Mouse (Mus musculus): ENCODE measurements around the gene Tmem255b. TPM values are rescaled to one million over a fixed set of nuclear protein-coding genes. Genes with fewer than 3 reads are reported as not detected.

Gene Tmem255b
- polyA plus RNA-seq (2015; fragmentation: Nextera tagmentation; extraction: Ambion mirVana) = not detected in 2 replicates

- no peak for ATAC-seq
- H3K27ac ChIP-seq = no peak within 1 kb of the TSS
- H3K9ac ChIP-seq (replicated peaks) = peak within 1 kb of the TSS; percentile 12; the same call in 1 of the 2 replicates
- 17% methylated on average over 10 of the region's 10 CpGs for WGBS
- no peak within 1 kb of the TSS for H3K4me3 ChIP-seq (replicated peaks)
- peak within 1 kb of the TSS; percentile 25; the same call in 1 of the 2 replicates for H3K4me2 ChIP-seq (replicated peaks)
- H3K36me3 ChIP-seq = no peaks in the 10 kb centered on the region
- H3K27me3 ChIP-seq = peaks cover 35% of the 10 kb centered on the region
- no peaks in the 10 kb centered on the region for H3K9me3 ChIP-seq
- peaks cover 10% of the 10 kb centered on the region for H3K4me1 ChIP-seq (replicated peaks)
These were observed at the start of gene Tmem255b for GRCm38 (mm10) chr8:13434889-13435288. Gene Tmem255b, plus strand, starts transcription at chr8:13435189.

DNA sequence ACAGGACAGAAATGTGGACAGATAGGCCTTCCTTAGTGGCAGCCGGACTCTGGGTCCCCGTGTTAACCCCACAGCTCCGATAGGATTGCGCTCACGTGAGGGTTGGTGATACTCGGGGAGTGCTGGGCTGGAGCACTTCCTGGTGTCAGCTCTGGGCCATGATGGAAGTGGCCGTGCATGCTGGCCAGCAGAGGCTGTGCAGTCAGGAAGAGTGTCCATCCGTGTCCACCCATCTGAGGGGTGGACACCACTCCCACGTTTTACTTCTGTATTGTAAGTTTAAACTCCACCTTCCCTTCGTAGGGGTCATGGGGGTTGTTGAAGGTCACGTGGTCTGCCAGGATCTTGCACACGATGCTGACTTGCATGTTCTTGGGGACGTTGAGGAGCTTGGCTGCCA is 48.6 kb upstream of the Tmem255b start:
- Histone ChIP-seq H3K9me3 (no peaks in the 10 kb centered on the region), H3K4me2 (replicated peaks) (no peak overlapping the region), H3K27me3 (no peaks in the 10 kb centered on the region), H3K27ac (no peak overlapping the region), H3K4me3 (replicated peaks) (no peak overlapping the region), H3K4me1 (replicated peaks) (no peaks in the 10 kb centered on the region), H3K36me3 (peaks cover 1% of the 10 kb centered on the region; the same call in 1 of the 2 replicates), H3K9ac (replicated peaks) (no peak overlapping the region)
- ATAC-seq = no peak
- WGBS = 79% methylated on average over 13 of the region's 13 CpGs

DNA sequence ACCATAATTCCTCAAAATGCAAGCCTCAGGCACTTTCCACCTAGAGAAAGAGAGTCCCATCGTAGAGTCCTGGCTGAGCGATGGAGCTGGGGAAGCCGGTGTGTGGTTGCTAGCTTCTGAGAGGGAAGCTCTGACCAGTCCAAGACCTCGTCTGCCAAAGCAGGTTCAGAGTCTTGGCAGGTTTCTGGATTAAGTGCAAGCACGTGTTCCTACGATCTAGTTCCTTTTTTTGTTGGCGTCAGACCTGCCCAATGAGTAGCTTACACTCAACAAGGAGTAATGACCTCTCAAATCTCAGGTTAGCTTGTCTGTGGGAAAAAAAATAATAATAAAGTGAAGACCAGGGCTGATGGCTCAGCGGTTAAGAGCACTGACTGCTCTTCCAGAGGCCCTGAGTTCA is 47.3 kb upstream of the Tmem255b start:
- no peak for ATAC-seq
- Histone ChIP-seq H3K27ac (no peak overlapping the region), H3K4me1 (replicated peaks) (no peaks in the 10 kb centered on the region), H3K4me3 (replicated peaks) (no peak overlapping the region), H3K9ac (replicated peaks) (no peak overlapping the region), H3K27me3 (no peaks in the 10 kb centered on the region), H3K4me2 (replicated peaks) (no peak overlapping the region), H3K36me3 (no peaks in the 10 kb centered on the region), H3K9me3 (no peaks in the 10 kb centered on the region)
- 89% methylated on average over 8 of the region's 8 CpGs for WGBS

GRCm38 (mm10) chr8:13388744-13389143 is 46.2 kb upstream of the Tmem255b start:
- no peaks in the 10 kb centered on the region for H3K27me3 ChIP-seq
- no peak overlapping the region for H3K4me2 ChIP-seq (replicated peaks)
- no peak overlapping the region for H3K4me3 ChIP-seq (replicated peaks)
- no peak overlapping the region for H3K27ac ChIP-seq
- H3K9ac ChIP-seq (replicated peaks) = no peak overlapping the region
- ATAC-seq = no peak
- no peaks in the 10 kb centered on the region for H3K9me3 ChIP-seq
- H3K36me3 ChIP-seq = no peaks in the 10 kb centered on the region
- 84% methylated on average over 2 of the region's 2 CpGs for WGBS
- no peaks in the 10 kb centered on the region for H3K4me1 ChIP-seq (replicated peaks)

DNA sequence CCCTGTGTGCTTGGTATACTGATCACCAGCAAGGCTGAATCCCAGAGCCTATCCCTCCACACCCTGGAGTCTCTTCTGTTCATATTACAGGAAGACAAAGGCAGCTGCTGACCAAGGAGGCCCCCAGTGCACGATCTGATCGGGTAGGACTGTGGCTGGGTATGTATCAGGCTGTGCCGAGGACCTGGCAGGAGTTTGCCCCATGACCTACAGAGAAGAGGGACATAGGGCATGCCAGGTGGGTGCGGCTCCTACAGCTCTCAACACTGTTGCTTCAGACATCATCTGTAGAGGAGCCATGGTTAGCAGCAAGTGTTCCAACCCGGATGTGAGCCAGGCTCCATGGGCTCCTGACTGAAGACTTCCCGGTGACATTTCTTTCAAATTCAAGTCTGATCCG is 41.1 kb upstream of the Tmem255b start:
- no peaks in the 10 kb centered on the region for H3K36me3 ChIP-seq
- H3K9ac ChIP-seq (replicated peaks) = no peak overlapping the region
- no peaks in the 10 kb centered on the region for H3K9me3 ChIP-seq
- no peak overlapping the region for H3K4me3 ChIP-seq (replicated peaks)
- no peaks in the 10 kb centered on the region for H3K27me3 ChIP-seq
- no peak for ATAC-seq
- no peak overlapping the region for H3K27ac ChIP-seq
- no peak overlapping the region for H3K4me2 ChIP-seq (replicated peaks)
- H3K4me1 ChIP-seq (replicated peaks) = no peaks in the 10 kb centered on the region
- WGBS = 89% methylated on average over 7 of the region's 7 CpGs

- no peak for ATAC-seq
- Histone ChIP-seq H3K36me3 (no peaks in the 10 kb centered on the region), H3K9ac (replicated peaks) (no peak within 1 kb of the TSS), H3K4me1 (replicated peaks) (no peaks in the 10 kb centered on the region), H3K27me3 (no peaks in the 10 kb centered on the region), H3K4me3 (replicated peaks) (no peak within 1 kb of the TSS), H3K27ac (no peak within 1 kb of the TSS), H3K4me2 (replicated peaks) (no peak within 1 kb of the TSS), H3K9me3 (no peaks in the 10 kb centered on the region)
- WGBS = 82% methylated on average over 5 of the region's 5 CpGs
These were observed 38.3 kb upstream of the Tmem255b start, which contains the start of gene Atp4b for GRCm38 (mm10) chr8:13396725-13397124. Gene Atp4b, minus strand, starts transcription at chr8:13396825.

GRCm38 (mm10) chr8:13403517-13403916 is 31.5 kb upstream of the Tmem255b start:
- H3K27me3 ChIP-seq = no peaks in the 10 kb centered on the region
- H3K36me3 ChIP-seq = no peaks in the 10 kb centered on the region

GRCm38 (mm10) chr8:13404666-13405131 is 30.3 kb upstream of the Tmem255b start, which contains the start of gene Grk1:
Gene Grk1, plus strand, starts transcription at chr8:13405081.
- no peak within 1 kb of the TSS for H3K4me2 ChIP-seq (replicated peaks)
- 79% methylated on average over 5 of the region's 5 CpGs for WGBS
- ATAC-seq = no peak
- no peak within 1 kb of the TSS for H3K4me3 ChIP-seq (replicated peaks)
- H3K36me3 ChIP-seq = no peaks in the 10 kb centered on the region
- no peaks in the 10 kb centered on the region for H3K4me1 ChIP-seq (replicated peaks)
- H3K9me3 ChIP-seq = no peaks in the 10 kb centered on the region
- H3K9ac ChIP-seq (replicated peaks) = no peak within 1 kb of the TSS
- no peaks in the 10 kb centered on the region for H3K27me3 ChIP-seq
- no peak within 1 kb of the TSS for H3K27ac ChIP-seq

More at GRCm38 (mm10) chr8:13403517-13403916, 31.5 kb upstream of the Tmem255b start:
- no peak for ATAC-seq
- H3K4me1 ChIP-seq (replicated peaks) = no peaks in the 10 kb centered on the region
- WGBS = 79% methylated on average over 6 of the region's 6 CpGs
- no peak overlapping the region for H3K4me3 ChIP-seq (replicated peaks)
- H3K27ac ChIP-seq = no peak overlapping the region
- H3K9ac ChIP-seq (replicated peaks) = no peak overlapping the region
- no peak overlapping the region for H3K4me2 ChIP-seq (replicated peaks)
- H3K9me3 ChIP-seq = no peaks in the 10 kb centered on the region

- ATAC-seq = no peak
- Histone ChIP-seq H3K27me3 (no peaks in the 10 kb centered on the region), H3K4me2 (replicated peaks) (no peak overlapping the region), H3K9me3 (no peaks in the 10 kb centered on the region), H3K9ac (replicated peaks) (no peak overlapping the region), H3K4me1 (replicated peaks) (no peaks in the 10 kb centered on the region), H3K4me3 (replicated peaks) (no peak overlapping the region), H3K36me3 (no peaks in the 10 kb centered on the region), H3K27ac (no peak overlapping the region)
- 55% methylated on average over 5 of the region's 5 CpGs for WGBS
These were observed 29.0 kb upstream of the Tmem255b start for GRCm38 (mm10) chr8:13406011-13406410.

GRCm38 (mm10) chr8:13411597-13411996 is 23.4 kb upstream of the Tmem255b start:
- no peaks in the 10 kb centered on the region for H3K9me3 ChIP-seq
- H3K36me3 ChIP-seq = no peaks in the 10 kb centered on the region
- no peak overlapping the region for H3K4me3 ChIP-seq (replicated peaks)
- no peak overlapping the region for H3K27ac ChIP-seq
- H3K4me2 ChIP-seq (replicated peaks) = no peak overlapping the region
- no peak overlapping the region for H3K9ac ChIP-seq (replicated peaks)
- peak; percentile 58; the same call in 1 of the 2 replicates for ATAC-seq
- H3K27me3 ChIP-seq = no peaks in the 10 kb centered on the region
- H3K4me1 ChIP-seq (replicated peaks) = no peaks in the 10 kb centered on the region
- WGBS = 30% methylated on average over 6 of the region's 6 CpGs

- H3K4me3 ChIP-seq (replicated peaks) = no peak overlapping the region
- no peak overlapping the region for H3K27ac ChIP-seq
- ATAC-seq = peak; percentile 43; the same call in 1 of the 2 replicates
- no peak overlapping the region for H3K4me2 ChIP-seq (replicated peaks)
- H3K36me3 ChIP-seq = no peaks in the 10 kb centered on the region
- 64% methylated on average over 13 of the region's 13 CpGs for WGBS
- no peaks in the 10 kb centered on the region for H3K9me3 ChIP-seq
- no peak overlapping the region for H3K9ac ChIP-seq (replicated peaks)
- no peaks in the 10 kb centered on the region for H3K4me1 ChIP-seq (replicated peaks)
- H3K27me3 ChIP-seq = no peaks in the 10 kb centered on the region
These were observed 22.0 kb upstream of the Tmem255b start for GRCm38 (mm10) chr8:13412891-13413558.

DNA sequence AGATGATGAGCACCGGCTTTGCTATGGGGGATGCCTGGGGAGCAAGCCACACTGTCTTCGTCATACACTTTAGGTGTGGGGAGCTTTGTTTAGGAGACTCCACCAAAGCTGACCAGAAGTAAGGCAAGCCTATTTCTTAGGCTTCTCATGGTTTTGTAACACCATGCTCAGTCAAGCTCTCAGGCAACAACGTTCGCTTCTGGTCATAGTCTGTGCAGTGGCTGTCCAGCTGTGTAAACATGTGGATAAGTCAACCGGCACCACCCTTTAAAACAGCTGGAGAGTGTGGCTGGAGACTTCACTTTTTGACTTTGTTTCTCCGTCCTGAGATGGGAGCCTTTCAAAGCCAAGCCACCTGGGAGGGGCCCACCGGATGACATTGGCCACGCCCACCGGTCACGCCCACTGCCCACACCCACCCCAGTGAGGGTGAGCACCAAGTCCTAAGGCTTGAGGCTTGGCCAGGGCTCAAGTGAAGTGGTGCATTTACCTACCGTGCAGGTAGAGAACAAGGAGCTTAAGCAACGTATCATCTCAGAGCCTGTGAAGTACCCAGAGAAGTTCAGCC is 21.1 kb upstream of the Tmem255b start:
- ATAC-seq = no peak
- Histone ChIP-seq H3K4me2 (replicated peaks) (no peak overlapping the region), H3K4me3 (replicated peaks) (no peak overlapping the region), H3K27me3 (no peaks in the 10 kb centered on the region), H3K9me3 (no peaks in the 10 kb centered on the region), H3K9ac (replicated peaks) (no peak overlapping the region), H3K27ac (no peak overlapping the region), H3K4me1 (replicated peaks) (no peaks in the 10 kb centered on the region), H3K36me3 (no peaks in the 10 kb centered on the region)
- WGBS = 58% methylated on average over 12 of the region's 12 CpGs
